Mouse (Mus musculus): ENCODE results near the gene Erf. TPM values are rescaled to one million over a fixed set of nuclear protein-coding genes. Genes with fewer than 3 reads are reported as not detected.

The Erf gene
- total RNA-seq (2023), result 10 to 100 TPM; 21.8 to 32.8 TPM

GRCm38 (mm10) chr7:25250141-25250972 lies at the start of gene Erf:
Erf (minus strand) TSS chr7:25250761.

GRCm38 (mm10) chr7:25297454-25298325 lies 47.1 kb upstream of the Erf start, which contains the start of gene Pafah1b3:
Pafah1b3 (minus strand) TSS chr7:25297986.

GRCm38 (mm10) chr7:25267301-25267750 lies 16.8 kb upstream of the Erf start, which contains the start of gene Cic:
Cic (plus strand) TSS chr7:25267704.

GRCm38 (mm10) chr7:25237249-25238014 lies 13.1 kb downstream of the Erf start, which contains the start of gene Gsk3a:
Gsk3a (minus strand) TSS chr7:25237851.

GRCm38 (mm10) chr7:25221102-25221883 lies 29.3 kb downstream of the Erf start, which contains the start of gene Zfp526:
Zfp526 (plus strand) TSS chr7:25221425.

GRCm38 (mm10) chr7:25220457-25221101 lies 30.0 kb downstream of the Erf start, which contains the start of gene Dedd2:
Dedd2 (minus strand) TSS chr7:25220615.

Other genes with a start within 250 kb of the Erf start
- 100 to 1,000 TPM; 358 to 382 TPM for gene Atp1a3, start 244.8 kb downstream of the Erf start, total RNA-seq (2023)
- 1 to 10 TPM; 1.8 TPM for gene Grik5, start 178.4 kb downstream of the Erf start, total RNA-seq (2023)
- gene Zfp574, start 178.2 kb downstream of the Erf start, total RNA-seq (2023), result 10 to 100 TPM; 12.1 to 13.2 TPM
- 100 to 1,000 TPM; 193 to 239 TPM for gene Pou2f2, start 71.0 kb downstream of the Erf start, total RNA-seq (2023)
- gene Dedd2, start 30.1 kb downstream of the Erf start, total RNA-seq (2023), result 10 to 100 TPM; 57.9 to 71.2 TPM
- 1 to 10 TPM; 7.0 to 8.1 TPM for gene Zfp526, start 29.3 kb downstream of the Erf start, total RNA-seq (2023)
- gene Gsk3a, start 12.9 kb downstream of the Erf start, total RNA-seq (2023), result 10 to 100 TPM; 73.5 to 80.3 TPM
- 100 to 1,000 TPM; 341 to 358 TPM for gene Cic, start 16.9 kb upstream of the Erf start, total RNA-seq (2023)
- 1 to 10 TPM; 9.2 to 9.5 TPM for gene Pafah1b3, start 47.2 kb upstream of the Erf start, total RNA-seq (2023)
- not detected for gene Prr19, start 50.6 kb upstream of the Erf start, total RNA-seq (2023)
- not detected for gene Tmem145, start 55.3 kb upstream of the Erf start, total RNA-seq (2023)
- gene Megf8, start 66.4 kb upstream of the Erf start, total RNA-seq (2023), result 1 to 10 TPM; 7.8 to 9.5 TPM
- not detected for gene Cnfn, start 119.0 kb upstream of the Erf start, total RNA-seq (2023)
- 10 to 100 TPM; 65.5 to 68.3 TPM for gene Lipe, start 147.9 kb upstream of the Erf start, total RNA-seq (2023)
- not detected for gene Cxcl17, start 162.1 kb upstream of the Erf start, total RNA-seq (2023)
- 100 to 1,000 TPM; 337 to 343 TPM for gene Ceacam1, start 226.8 kb upstream of the Erf start, total RNA-seq (2023)

All from monocyte, adult 59 days (primary cell).